Mouse (Mus musculus) right cerebral cortex, postnatal 14 days (tissue): ENCODE measurements around the gene Snx12.
A peak's percentile ranks its signal among the peaks of the same experiment; 100 is the strongest.
"Not testable (repeated sequence)": the region's sequence is repeated elsewhere in the genome, so short reads cannot be mapped to it uniquely, and the experiment has no call there.

Experiments
- DNase-seq: peaks from one replicate; pipeline ENCODE4 v3.0.0; 2022

Snx12 gene

DNA sequence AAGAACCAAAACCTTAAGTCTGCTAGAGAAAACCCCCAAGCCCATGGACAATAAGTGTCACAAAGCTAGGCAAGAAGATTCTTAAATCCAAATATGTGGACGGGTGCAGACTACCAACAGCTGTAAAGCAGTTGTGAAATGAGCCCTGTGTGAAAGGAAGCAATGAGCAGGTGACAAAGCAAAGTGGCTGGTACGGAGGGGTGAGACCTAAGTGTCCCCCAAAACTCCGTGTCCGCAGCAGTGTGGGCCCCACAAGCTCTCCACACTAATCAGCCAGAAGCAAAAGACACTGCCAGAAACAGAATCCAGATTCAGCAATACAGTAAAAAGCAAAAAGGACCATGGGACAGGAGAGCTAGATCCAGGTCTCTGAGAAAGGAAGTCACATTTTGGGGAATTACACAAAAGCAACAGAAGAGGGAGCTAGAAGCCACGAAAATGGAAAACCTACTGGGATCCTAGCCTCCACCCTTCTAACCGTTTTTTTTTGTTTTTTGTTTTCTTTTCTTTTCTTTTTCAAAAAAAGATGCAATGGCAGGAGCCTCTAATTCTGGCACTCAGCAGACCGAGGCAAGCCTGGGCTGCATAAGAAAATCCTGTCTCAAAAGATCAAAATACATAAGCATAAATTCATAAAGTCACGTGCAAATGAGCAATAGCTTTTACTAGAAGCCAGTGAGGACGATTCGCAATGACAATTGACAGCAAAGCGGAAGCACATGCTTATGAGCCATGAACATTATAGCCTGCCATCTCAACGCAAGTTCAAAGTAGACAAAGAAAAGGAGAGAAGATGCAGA is 90.2 kb downstream of the Snx12 start:
- DNase-seq = no peak

DNA sequence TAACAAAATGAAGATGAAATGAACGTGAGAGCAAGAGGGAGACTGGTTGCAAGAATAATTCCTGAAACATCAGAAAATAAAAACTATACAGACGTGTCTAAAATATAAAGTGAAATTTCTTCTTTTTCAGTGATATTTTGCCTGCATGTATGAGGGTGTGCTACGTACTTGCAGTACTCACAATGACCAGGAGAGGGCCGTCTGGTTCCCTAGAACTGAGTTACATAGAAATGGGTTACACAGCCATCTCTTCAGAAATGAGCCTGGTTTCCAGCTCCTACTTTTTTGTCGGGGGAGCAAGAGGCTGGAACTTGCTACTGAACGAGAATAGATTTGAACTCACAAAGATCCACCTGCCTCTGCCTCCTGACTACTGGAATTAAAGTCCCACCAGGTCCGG is 91.4 kb downstream of the Snx12 start:
- peak; percentile 78 for DNase-seq

DNA sequence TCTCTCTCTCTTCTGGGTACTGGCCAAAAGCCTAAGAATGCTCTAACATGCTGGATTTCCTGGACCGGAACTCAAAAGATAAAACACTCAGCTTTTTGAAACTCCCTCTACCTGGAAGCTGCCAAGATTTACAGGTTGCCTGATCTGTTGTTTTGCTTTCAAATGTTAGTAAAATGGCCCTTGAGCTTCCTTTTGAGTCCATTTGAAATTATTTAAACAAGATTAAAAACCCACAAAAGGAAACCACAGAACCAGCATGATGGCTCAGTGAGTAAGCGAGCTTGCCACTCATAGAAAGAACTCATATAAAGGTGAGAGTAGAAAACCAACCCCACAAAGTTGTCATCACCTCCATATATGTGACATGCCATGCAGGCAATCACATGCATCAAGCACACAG is 93.8 kb downstream of the Snx12 start:
- no peak for DNase-seq

DNA sequence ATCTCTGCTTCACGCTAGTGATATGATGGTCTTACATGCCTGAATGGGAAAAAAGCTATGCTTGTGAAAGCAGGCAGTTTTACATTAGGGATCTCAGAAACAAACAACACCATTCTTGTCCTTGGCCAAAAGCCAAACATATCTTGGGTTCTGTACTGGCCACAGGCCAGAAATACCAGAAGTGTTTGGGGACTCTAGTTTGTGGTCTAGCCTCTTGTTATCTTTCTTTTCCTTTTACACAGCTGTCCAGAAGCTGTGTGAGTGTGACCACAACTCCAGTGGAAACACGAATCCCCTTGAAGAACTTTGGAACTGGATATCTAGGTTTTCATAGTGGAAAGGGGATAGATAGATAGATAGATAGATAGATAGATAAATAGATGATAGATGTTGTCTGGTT is 95.4 kb downstream of the Snx12 start:
- no peak for DNase-seq

DNA sequence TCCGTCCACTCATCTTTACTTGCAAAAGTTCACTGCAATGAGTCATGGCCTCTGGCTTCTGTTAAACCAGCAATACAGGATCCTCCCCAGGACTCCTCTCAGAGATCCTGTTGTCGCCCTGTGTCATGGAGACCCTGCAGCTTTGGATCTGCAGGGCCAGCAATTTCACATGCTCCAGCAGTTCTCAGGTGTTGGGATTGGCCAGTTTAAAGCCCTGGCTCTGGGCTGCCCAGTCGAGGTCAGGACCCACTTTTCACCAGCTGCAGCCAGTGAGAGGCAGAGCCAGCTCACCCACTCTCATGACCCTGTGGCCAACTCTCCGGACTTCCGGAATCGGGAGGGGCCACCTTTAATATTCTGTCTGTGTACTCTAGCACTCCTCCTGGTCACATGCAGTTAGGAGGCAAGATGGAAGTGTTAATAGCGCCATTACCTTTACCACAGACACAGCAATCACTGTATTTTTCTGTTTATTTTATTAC is 95.8 kb downstream of the Snx12 start:
- no peak for DNase-seq

DNA sequence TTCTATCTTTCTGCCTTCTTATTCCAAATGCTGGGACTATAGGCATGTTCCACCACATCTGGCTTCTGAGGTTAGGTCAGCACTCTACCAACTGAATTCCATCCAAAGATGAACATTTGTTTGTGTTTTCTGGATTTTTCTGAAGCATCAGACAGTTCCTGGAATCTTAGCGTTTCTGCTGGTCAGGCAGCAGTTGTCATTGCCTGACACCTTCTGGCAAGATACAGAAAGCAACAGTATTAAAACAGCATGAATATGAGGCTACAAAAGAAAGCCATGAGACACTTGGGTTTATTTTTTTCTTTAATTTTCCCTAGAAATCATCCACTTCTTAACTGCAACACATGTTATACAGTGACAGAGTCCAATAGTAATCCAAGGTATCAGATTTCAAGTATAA is 101.8 kb downstream of the Snx12 start:
- no peak for DNase-seq

DNA sequence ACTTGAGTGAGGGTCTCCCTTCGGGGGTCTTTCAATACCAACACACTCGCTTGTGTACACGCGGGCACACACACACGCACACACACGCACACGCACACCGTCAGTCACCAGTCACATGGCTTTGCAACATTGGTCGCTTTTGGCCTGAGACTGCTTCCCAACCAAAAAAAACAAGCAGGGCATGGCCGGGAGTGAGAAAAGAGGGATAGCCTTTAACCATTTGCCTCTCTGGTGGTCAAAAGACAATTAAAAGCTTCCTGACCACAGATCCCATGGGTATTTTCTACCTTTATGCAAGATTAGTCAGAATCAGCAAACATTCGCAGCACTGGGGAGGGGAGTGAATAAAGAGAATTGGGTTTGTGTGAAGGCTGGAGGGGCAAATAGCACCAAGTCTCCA is 136.4 kb downstream of the Snx12 start, which contains the start of gene Slc7a3:
Slc7a3 (minus strand) TSS at position 101 of the 400 bp plus-strand sequence.
- DNase-seq = no peak

DNA sequence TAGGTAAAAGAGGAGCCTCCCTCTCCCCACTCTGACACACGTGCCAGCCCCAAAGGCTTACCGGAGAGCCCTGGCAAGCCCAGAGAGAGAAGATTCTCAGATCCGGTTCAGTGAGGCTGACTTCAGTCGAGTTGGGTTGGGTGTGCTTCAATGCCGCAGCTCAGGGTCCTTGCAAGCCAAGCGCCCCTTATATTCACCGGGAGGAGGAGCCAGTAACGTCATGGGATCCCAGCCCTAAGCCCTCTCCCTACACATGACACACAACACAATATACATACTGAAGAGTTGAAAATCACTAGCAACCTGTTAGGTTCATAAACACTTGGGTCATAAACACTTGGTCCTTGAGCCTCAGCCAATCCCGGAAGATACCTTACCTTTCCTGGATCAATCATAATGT is 137.2 kb downstream of the Snx12 start:
- DNase-seq = not testable (repeated sequence)

DNA sequence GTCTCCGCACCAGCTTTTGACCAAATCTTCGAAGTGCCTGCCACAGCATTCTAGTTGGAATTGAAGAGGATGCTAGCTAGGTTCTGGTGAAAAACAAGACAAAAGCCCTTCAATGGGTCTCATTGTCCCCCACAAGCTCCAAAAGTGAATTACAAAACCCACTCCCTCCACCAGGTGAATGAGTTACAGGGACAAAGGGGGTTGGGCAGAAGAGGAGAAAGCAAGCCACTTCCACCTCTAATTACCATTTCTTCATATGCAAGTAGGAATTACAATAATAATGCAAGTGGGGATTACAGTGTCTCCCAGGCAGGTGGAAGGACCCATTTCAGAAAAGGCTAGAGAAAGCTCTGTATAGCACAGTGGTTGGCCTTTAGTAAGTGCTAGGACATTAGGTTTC is 138.2 kb downstream of the Snx12 start:
- DNase-seq = no peak

DNA sequence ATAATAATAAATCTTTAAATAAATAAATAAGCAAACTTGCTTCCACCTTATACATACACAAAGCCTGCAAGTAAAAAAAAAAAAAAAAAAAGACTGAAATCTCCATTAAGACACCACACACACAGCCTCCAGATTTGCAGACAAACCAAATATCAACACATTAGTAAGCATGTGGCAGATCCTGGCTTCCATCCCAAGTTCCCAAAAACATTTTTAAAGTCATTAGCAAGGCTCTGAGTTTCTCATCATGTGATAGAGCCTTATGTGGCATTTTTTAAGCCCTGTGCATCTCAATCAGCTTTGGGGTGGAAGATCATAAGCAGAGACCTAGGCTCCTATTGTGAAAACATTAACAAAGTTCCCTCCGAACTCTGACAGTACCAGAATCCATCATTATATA is 157.1 kb downstream of the Snx12 start:
- DNase-seq = no peak

DNA sequence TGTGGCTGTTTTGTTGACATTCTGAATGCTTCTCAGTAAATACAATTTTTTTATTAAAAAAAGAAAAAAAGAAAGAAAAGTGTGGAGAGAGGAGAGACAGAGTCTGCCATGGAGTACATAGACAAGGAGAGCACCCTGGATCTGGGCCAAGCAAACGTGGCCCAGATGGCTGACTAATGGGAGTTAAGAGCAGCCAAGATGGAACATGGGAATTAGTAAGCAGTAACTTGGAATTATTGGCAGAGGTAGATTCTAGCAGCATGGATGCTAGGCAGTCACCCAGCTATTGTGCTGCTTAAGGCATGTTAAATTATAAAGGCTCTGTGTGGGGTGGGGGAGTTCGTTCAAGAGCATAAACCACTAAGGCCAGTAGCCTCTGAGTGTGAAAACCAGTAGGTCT is 158.9 kb downstream of the Snx12 start:
- DNase-seq = no peak

DNA sequence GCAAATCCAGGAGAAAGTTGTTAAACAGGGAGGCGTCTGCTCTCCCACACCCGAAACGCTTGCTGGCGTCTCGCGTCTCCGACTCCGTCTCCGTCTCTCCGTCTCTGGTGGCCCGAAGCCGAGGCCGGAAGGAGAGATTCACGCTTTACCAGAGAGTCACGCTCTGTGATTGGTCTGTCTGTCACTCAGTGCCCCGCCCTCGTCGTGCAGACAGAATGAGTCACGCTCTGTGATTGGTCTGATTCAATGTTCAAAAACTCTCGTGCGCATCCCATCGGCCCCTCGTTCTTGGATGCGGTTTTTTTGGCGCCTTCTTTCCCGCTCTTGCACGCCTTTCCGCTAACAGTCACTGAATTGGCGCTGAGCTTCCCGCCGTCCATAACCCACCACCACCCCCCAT is 162.8 kb downstream of the Snx12 start, which contains the start of gene Tex11:
Tex11 (minus strand) TSS at position 127 of the 400 bp plus-strand sequence.
- no peak for DNase-seq
